Mouse (Mus musculus): ENCODE data around the gene C1qbp.

The C1qbp gene

DNA sequence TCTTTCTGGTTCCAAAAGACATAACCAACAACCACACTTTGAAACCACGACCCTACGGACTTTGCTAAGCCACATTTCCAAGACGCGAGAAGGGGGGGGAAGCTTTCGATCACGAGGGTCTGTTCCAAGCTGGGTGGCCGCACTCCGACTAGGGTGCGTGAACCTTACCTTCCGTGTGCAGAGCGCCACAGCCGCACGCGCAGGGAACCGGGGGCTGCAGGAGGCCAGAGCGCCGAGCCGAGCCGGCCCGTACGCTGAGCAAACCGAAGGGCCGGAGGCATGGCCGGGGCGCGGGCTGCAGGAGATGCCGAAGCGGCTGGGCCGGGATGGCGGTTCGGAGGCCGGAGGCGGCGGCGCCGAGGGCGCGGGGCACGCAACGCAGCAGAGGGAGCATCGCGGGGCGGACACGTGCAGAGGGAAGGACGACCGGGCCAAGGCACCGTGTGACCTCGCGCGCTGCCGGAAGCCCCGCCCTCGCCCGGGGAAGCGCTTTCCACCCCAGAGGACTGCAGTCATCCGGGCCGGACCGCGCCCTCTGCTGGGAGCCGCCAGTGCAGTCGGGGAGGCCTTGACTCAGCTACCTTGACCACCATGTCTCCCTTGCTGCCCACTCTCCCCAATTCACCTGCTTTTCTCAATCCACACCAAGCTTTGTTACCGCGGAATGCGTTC lies at the start of gene C1qbp:
Gene C1qbp, minus strand, starts transcription at position 470 of the 672 bp plus-strand sequence.
- peak; percentile 99 to 100 for DNase-seq

DNA sequence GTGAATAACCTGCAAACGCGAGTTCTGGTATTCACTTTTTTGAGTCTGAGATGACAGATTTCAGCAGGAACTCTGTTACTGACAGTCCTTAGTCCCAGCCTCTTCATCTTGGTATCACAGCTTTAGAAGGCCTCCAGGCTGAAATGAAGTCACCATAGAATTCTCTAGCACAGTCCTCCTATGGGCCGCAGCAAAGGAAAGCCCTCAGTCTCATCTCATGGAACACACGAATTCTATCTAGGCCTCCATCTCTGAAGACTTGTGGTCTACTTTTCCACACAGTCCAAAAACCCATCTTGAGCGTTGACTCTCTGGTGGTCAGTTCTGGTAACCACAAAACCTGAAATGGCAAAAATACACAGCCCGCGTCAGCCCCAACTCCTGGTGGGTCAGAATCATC lies 49.2 kb upstream of the C1qbp start:
- no peak for DNase-seq

DNA sequence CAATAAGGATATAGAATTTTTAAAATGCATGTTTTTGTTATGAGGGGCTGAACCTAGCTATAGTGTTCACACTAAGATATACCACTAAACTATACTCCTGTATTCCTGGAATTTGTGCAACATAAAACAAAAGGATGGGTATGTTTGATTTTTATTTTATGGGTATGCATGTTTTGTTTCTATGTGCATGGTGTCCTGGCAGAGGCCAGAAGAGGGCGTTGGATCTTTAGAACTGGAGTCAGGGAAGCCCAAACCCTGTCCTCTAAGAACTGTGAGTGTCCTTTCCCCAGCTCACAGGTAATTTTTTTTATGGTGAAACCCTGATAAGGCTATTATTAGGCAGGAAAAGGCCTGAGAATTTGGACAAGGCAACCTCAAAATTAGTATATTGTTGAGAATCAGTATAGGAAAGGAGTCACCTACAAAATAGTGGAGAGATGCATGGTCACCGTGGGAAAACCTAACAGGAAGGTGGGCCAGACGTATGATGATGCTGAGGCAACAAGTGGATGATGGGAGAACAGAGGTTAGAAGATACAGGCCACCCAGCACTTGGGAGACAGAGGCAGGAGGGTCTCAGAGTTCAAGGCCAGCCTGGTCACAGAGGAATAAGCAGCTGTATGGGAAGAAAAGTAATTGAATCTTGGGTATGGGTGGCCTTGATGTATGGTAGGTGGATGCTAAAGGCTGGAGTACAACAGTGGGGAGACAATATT lies 46.7 kb upstream of the C1qbp start:
- DNase-seq: peak; percentile 26 to 28

DNA sequence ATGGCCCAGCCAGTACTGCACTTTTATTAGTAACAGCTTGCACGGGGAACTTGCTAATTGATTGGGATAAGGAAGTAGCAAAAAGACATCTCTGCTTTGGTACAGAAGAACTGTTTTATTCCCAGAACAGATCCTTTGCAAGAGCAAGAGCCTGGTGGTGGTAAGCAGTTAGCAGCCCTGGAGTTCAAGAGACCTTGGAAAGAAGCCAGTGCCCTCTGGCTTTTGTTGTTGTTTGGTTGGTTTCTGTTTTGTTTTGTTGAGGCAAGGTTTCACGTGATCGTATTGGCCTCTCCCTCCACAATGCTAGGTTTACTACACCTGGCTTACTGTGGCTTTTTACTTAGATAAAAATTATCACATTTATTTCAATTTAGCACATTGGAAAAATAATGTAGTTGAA lies 45.5 kb upstream of the C1qbp start:
- DNase-seq: no peak

DNA sequence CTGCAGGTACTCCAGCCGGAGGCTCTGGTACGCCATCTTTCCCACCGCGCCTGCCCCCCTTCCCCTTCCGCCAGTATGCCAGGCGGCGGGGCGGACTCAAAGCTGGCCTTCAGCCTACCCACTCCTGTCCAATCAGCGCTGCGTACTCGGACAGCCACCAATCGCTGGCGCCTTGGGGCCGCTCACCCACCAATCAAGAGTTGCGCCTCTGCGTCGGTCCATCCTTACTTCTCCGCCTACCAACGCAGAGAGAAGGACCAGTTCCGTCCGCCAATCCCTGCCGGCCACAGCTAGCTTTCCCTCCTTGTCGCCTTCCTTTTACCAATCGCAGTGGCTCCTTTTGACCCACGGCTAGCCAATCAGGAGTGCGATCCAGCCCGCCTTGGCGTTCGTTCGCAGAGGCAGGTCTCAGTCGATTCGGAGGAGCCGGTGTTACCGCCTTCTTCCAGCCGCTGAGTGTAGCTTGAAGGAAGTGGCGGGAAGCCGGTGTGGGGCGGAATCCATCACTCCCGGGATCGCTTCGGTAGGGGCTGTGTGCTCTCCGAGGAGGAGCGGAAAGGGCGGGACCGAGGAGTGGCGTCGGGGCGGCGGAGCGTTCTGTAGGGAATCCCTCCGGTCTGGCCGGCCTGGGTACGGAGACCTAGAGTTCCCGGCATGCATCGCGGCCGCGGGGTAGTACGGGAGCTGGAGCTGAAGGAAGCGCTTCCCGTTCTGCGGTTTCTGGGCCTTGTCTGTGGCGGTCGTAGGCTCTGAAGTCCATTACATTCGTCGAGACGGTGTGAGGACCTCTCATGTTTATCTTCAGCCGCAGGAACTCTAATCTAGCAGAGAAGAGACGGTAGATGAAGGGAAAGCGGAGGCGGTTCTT lies 36.6 kb upstream of the C1qbp start, which contains the start of the genes Mis12 and Derl2:
Gene Mis12, plus strand, starts transcription at position 411 of the 868 bp plus-strand sequence.
Gene Derl2, minus strand, starts transcription at position 641 of the 868 bp plus-strand sequence.
- DNase-seq: peak; percentile 98 to 99

DNA sequence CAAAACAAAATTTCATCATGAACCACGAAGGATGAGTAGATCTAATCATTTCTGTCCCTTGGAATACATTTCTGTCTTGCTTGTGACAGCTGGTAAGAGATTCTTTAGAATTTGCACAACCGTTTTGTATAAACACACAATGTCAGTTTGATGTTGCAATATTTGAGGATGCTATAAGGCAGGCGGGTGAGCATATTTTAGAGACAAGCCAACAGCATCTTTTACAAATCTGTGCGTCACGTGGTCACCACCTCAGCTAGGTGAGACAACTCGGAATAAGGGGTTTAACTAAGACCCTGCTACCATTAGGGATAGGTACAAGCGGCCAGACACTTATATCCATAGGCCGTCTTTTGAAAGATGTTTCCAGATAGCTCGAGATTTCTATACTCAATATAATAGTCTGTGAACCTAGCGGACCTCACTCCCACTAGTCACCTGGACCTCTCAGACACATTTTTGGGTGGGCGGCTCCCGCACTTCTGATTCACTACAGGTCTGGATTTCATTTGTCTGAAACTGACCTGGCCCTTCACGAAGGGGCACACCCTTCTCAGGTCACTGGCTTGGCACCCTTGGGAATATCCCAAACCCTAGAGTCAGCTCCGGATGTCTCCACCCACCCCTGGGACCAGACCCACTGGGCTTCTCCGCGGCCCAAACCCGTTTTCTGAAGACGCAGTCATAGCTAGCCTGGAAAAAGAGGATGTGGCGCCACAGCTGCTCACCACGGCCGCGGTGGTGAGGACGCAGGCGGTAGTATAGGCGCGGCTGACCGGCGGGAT lies 35.8 kb upstream of the C1qbp start:
- DNase-seq: no peak

DNA sequence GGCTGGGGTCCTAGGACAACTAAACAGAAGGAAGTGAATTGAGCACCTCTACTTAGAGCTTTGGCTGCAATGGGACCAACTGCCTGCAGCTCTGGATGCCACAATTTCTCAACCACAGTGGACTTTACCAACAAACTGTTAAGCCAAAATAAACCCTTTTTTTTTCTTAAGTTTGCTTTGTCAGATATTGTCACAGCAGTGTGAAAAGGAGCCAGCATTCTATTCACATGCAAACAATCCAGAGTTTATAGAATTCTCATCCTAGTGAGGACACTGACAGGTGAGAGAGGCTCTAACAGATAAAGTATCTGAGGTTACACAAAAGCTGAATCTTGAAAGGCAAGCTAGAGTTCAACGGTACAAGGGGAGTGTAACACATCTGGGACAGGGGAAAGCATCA lies 34.2 kb upstream of the C1qbp start:
- no peak for DNase-seq

DNA sequence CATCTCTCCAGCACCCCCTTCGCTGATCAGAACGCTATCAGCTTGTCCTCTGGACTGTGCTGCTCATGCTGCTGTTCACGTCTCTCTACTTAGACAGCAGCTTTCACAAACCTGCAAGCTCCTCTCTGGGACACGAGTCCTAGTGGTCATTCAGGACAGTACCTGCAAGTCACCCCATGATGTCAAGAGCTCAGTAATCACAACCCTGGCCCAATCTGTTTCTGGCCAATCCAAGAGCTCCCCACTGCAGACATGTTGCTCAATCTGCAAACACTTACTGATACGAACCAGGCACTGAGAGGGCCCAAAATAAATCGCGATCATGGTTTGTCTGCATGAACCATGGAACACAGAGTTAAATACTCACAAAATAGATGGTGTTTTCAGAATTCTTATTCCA lies 29.9 kb upstream of the C1qbp start:
- no peak for DNase-seq

DNA sequence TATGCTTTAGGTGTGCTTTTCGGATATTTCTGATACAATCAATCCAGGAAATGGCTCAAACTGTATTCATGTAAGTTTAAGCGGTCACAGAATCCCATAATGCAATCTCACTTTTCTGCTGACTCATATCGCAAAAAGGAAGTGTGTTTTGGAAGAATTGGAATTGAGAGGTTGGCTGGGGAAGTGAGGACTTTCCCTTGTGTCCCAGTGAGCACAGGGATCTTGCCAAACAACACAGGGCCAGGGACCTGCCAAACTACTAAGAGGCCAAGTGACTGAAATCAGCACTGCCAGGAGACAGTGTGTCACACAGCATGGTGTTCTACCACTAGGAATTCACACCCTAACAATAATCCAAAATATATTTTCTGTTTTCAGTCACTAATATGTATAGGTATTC lies 25.5 kb upstream of the C1qbp start:
- DNase-seq: peak in 1 of 2 experiments; percentile 14

DNA sequence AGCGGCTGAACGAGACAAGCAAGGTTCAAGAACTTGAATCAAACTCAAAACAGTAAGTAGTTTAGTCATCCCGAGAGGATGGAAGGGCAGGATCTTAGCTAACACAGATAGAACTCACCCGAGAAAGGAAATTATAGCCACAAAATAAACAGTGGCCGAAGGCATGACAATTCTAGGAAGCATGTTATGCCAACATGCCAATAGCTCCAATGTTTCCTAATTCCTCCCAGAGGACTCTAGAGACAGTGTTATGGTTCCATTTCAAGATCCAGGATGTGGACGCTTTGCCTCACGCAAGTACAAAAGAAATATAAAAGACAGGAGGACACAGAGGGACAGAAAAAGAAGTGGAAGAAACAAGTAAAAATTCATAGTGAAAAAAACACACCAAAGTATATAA lies 25.0 kb upstream of the C1qbp start:
- DNase-seq: no peak

DNA sequence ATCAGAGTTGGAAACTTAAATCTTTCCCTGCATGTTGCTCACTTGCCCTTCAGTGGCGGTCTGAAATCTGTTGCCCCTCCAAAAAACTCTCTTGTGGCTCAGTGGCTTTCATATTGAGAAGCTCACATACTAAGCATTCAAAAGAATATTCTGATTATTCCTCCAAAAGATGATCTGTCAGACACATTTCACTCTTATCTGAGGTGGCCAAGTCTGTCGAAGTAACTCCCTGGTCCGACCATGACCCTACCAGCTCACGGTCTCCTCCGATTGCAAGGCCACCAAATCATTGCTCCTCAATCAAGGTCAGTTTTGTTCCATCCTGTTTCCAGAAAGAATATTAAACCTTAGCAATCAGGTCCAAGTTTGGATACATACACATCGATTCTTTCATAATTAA lies 24.2 kb upstream of the C1qbp start:
- no peak for DNase-seq

DNA sequence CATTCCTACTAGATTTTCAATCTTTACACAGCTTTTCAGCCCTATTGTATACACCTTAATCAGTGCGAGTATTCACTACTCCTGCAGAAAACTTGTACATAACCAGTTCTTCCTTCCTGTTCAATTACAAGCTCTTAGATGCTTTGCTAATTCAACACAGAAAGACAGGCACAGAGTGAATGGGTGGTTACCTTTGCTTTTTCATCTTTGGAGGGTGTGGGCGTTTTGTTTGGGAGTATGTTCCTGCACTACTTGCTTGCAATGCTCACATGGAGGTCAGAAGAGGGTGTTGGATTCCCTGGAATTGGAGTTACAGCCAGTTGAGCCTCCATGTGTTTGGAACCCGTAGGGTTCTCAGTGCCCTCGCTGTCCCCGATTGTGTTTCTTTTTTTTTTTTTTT lies 22.2 kb upstream of the C1qbp start:
- DNase-seq: peak in 1 of 2 experiments; percentile 25

DNA sequence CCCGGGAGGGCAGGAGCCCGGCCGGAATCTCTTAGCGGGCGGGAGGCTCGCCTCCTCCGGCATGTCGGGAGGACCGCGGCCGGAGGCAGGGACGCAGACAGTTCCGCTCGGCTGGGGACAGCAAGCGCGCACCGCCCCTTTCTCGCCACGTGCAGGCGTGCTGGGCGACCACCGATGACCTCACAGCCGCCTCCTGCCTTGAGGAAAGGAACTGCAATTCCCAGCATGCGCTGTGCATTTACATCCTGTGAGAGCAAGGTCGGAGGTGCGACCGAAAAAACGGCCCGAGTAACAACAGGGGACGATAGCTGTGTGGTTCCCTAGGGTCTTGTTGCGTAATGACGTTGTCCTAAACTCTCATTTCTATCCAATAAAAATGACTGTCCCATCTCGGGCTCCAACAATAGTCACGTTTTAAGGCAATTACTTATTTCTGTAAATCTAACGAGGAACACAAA lies 21.5 kb upstream of the C1qbp start, which contains the start of gene Dhx33:
Gene Dhx33, minus strand, starts transcription at position 122 of the 458 bp plus-strand sequence.
- peak; percentile 97 to 98 for DNase-seq

DNA sequence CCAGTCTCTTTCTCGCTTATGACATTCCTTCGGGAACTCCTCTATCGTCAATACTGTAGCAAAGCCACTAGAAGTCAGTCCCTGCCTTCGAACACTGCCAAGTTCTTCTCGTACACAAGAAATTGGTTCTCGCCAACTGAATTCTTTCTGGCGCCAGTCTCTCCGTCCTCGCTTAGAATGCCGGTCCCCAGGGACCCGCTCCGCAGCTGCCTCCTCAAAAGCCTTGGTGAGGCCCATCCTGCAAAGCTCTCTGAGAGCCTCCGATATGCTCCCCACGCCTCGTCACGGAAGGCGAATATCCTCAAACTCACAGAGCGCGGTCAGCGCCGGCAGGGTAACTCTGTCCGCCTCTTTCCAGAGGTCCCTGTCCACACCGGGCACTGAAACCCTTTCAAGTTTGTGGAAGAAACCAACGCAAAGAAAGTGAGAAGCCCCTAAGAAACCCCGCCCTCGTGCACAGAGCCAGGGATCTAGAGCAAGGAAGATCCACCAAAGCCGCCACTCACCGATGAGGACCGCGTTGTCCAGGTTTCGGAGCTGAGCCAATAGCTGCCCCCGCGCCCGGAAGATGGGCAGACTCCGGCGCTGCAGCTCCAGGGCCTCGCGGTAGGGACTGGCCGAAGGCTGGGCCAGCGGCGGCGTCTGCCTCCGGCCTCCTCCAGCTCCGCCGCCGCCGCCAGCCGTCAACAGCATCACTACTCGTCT lies 20.9 kb upstream of the C1qbp start:
- DNase-seq: no peak

DNA sequence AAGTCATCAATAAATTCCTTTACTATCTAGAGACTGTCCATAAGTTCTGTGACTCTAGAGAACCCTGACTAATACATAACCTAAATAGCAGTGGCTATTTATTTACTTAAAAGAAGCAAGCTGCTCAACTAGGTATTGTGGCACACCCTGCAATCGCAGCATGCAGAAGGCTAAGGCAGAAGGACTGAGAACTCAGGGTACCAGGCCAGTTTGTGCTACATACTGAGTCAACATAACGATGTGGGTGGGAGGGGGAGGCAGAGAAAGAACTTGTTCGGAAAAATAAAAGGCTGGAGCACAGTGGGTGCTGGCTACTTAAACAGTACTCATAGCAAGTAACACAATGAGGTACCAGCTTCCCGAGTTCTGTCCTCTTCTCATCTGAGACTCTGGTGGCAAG lies 18.3 kb upstream of the C1qbp start:
- no peak for DNase-seq

DNA sequence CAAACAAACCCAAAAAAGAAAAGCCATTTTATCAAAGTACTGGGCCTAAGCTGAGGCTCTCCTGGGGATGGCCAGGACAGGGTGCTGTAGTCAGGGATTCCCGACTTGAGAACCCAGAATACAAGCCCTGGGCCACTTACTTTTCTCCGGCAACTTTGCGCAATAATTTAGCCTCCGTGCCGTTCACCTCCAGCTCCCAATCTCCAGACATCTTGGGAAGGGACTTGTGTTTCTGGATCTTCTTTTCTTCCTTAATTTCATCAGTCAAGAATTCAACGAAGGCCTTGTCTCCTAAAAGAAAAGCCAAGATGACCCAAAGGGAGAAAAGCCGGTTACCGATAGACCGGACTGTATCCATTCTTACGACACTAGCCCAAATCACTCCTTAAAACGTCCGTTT lies 796 bp downstream of the C1qbp start:
- no peak for DNase-seq

DNA sequence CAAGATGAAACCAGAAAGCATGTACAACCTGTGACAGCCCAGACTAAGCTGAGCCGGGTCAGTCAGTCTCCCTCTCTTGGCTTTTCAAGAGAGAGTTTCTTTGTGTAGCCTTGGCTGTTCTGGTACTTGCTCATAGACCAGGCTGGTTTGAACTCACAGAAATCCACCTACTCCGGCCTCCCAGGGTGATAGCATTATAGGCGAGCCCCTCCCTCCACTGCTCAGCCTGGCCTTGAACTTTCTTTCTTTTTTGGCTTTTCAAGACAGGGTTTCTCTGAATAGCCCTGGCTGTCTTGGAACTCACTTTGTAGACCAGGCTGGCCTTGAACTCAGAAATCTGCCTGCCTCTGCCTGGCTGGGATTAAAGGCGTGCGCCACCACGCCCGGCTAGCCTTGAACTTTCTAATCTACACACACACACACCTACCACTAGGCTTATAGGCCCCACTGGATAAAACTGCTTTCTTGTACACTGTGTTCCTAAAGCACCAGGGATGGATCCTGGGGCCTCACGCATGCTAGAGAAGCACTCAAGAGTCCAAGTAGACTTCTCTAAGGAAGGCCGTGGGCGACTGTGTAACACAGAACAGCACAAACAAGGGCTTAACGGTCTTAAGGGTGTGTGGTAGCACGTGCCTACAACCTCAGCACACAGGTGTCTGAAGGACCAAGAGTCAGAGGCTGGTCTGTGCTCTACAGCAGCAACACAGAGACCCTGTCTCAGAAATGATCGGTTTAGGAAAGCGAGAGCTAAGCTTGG lies 1.9 kb downstream of the C1qbp start:
- no peak for DNase-seq

DNA sequence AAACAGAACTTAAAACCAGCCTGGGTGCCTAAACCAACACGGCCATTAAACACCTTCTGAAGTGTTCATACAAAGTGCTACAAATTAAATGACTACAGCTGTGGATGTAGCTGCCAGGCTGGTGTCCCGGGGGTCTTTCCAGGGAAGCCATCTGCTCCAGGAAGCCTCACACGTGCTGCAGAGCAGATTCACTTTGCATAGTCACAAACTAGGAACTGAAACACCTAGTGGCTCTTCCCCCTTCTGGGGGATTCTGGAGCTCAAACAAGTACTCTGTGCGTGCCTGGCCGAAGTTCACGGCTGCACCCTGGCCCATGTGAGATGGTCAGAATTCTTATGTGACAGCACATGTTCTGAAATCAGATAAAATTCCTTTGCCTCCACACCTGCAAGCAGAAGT lies 2.6 kb downstream of the C1qbp start:
- DNase-seq: no peak

DNA sequence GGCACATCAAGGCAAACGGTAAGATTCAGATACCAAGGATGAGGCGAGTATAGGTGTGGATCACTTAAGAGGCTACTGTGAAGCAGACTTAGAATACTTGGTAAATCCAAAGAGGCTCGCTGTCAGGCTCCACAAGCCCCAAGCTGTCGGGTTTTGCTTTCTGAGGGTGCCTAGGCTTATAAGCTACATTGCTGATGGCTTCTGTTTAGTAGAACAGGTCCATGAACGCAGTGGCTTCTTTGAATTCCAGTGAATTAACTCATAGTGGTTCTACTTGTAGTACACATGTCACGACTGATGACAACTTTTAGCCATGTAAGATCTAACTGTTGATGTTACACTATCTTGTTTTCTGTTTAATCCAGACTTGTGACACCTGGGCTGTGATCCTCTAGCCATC lies 5.5 kb downstream of the C1qbp start:
- DNase-seq: no peak

DNA sequence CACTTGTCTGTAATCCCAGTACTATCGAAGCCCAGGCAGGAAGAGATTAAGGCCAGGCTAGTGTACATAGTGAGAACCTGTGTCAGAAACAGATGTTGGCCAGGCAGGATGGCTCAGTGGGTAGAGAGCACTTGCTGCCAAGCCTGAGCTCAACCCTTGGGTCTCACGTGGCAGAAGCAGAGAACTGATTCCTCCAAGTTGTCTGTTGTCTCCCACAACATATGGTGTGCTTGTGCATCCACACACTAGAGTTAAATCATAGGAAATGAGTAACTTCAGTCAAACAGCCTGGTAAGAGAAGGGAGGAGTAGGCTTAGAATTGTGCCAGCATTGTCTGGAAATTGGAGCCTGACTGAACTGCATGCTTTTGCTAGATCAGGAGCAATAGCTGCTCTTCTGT lies 7.6 kb downstream of the C1qbp start:
- no peak for DNase-seq

DNA sequence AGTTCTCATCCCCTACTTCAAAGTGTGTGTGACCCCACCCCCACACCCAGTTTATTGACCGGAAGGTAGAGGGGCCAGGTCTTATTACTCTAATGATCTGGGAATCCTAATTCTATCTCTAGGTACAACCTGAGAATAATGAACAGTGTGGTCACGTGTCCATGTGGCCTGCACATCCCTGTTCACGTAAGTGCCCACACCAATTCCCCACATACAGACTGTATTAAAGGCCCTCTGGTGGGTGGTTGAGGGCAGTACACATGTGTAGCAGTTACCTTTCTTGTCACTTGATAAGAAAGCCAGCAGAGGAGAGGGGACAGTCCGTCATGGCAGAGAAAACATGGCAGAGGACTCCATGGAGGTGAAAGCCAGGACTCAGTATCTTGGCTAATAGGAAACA lies 8.9 kb downstream of the C1qbp start:
- DNase-seq: peak; percentile 25 to 35

Measured in cerebellum, postnatal 10 days (tissue).